Mouse (Mus musculus): ENCODE measurements around the gene Eme2. TPM values are rescaled to one million over a fixed set of nuclear protein-coding genes. Genes with fewer than 3 reads are reported as not detected.

Gene Eme2
- polyA plus RNA-seq, 1 experiment from 2014 or later, result 19.9 TPM

- no peak for DNase-seq (ENCODE audit: low spot score)
These were observed 2.0 kb upstream of the Eme2 start for GRCm38 (mm10) chr17:24896993-24897269.

DNA sequence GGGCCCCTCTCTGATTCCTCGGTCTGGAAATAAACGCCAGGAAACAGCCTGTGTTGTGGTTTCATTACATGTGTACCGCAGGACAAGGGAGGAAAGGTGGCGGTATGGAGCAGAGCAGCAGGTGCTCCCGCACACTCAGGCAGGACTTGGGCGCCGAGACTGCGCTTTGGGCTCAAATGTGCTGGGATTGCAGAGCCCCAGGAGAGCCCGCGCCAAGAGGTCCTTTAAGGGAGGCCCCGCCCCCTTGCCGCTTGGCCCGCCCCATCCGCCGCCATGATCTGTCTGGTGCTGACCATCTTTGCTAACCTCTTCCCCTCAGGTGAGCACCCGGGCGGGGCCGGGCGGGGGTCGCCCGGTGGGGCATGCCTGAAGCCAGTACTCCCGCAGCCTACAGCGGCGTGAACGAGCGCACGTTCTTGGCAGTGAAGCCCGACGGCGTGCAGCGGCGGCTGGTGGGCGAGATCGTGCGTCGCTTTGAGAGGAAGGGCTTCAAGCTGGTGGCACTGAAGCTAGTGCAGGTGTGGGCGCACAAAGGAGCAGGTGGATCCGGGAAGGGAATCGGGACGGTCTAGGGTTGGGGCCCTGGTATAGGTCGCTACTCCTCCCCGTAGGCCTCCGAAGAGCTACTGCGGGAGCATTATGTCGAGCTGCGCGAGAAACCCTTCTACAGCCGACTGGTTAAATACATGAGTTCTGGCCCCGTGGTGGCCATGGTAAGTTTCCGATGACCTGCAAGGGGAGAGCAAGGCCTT is 1.5 kb upstream of the Eme2 start, which contains the start of gene Nme3:
Nme3 (plus strand) TSS at position 260 of the 752 bp plus-strand sequence.
- peak; percentile 70 for DNase-seq (ENCODE audit: low spot score)

DNA sequence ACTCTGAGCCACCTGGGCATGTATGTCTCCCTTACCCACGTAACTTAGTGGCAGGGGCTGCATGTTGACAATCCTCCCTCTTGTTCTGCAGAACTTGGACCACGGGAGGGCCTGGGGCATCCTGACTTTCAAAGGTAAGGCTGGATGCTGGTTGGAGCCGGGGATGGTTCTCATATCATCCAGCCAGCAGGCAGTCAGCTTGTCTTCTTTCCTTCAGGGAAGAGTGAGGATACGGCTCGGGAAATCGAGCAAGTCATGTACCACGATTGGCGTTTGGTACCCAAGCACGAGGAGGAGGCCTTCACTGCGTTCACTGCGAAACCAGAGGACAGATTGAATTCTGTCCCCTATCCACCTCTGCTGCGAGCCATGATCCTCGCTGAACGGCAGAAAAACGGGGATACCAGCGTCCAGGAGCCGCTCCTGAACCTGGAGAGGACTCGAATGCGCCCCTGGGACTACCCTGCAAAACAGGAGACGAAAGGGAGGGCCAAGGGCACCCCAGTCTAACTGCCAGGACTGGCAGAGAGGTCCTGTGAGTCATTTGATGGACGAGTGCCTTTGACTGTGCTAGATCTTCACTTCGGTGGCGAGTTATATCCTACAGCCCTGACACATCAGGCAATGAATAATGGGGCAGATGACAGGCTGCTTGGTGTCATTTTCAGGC is 819 bp upstream of the Eme2 start:
- DNase-seq (ENCODE audit: low spot score), result no peak

- no peak for DNase-seq (ENCODE audit: low spot score)
These were observed 559 bp downstream of the Eme2 start for GRCm38 (mm10) chr17:24894061-24894994.

GRCm38 (mm10) chr17:24893276-24893675 is 1.6 kb downstream of the Eme2 start:
- no peak for DNase-seq (ENCODE audit: low spot score)

DNA sequence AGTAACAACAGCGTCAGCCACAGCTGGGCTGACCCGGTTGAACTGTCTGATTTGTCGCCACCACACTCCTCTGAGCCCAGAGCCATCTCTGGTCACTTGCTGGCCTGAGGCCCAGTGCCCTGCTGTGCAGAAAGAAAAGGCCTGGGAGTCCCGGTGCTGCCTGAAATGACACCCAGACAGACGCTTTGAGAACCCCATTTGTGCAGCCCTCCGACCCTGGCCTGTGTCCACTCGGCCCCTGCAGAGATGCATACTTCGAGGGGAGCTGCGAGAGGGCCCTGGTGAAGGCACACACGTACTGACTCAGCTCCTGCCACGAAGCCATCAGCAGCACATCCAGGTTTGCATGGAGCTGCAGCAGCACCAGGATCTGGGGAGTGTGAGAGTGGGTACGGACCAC is 2.1 kb downstream of the Eme2 start:
- no peak for DNase-seq (ENCODE audit: low spot score)

- no peak for DNase-seq (ENCODE audit: low spot score)
These were observed 3.6 kb downstream of the Eme2 start for GRCm38 (mm10) chr17:24891321-24891720.

GRCm38 (mm10) chr17:24890151-24891092 is 4.5 kb downstream of the Eme2 start:
- no peak for DNase-seq (ENCODE audit: low spot score)

GRCm38 (mm10) chr17:24888862-24889261 is 6.0 kb downstream of the Eme2 start:
- DNase-seq (ENCODE audit: low spot score), result no peak

DNA sequence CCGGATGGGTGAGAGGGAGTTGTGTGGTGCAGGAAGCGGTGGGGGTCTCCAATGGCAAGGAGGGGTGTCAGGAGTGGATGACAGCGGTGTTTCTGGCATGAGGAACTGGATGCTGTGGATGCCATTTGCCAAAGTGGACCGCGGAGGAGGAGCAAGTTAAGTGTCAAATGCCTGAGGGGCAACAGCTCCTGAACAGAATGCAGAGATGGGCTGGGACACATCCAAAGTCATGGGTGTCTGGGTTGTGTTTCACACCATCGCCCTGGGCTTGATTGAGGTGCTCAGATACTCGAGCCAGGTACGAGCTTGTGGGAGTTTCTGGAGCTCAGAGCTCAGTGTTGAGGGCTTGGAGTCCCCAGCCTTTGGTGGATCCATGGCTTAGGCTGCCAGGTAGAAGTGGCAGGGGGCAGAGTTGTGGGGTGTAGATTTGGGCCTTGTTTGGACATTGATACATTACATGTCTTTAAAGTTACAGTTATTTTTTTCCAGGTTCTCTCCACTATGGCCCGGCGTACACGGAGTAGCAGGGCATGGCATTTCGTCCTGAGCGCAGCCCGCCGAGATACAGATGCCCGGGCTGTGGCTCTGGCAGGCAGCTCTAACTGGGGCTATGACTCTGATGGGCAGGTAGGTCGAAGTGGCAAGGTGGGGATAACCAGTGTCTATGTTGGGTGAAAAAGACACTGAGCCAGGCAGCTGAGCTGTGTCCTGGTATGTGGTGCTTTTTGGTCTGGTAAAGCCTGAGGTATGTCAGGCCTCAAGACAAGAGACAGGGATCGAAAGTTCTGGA is 7.4 kb downstream of the Eme2 start:
- DNase-seq (ENCODE audit: low spot score), result peak; percentile 45

DNA sequence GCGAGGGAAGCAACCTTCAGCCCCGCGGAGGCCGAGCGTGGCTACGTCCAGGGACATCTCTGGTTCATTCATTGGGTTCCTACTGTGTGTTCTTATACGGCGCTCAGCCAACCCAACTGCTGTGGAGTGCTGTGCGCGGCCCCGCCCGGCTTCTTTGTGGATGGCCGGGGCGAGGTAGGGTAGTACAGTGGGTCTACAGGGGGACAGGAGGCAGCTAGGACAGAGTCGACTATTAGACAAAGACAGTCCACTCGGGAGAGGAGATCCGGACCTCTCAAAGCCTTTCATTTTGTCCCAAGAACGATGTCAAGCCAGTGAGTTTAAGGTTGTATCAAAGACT is 8.0 kb downstream of the Eme2 start:
- no peak for DNase-seq (ENCODE audit: low spot score)

- DNase-seq (ENCODE audit: low spot score), result peak; percentile 99
These were observed 8.6 kb downstream of the Eme2 start, which contains the start of the genes Nubp2 and Spsb3 for GRCm38 (mm10) chr17:24886134-24886931. Nubp2 (minus strand) TSS chr17:24886349. Spsb3 (plus strand) TSS chr17:24886643.

DNA sequence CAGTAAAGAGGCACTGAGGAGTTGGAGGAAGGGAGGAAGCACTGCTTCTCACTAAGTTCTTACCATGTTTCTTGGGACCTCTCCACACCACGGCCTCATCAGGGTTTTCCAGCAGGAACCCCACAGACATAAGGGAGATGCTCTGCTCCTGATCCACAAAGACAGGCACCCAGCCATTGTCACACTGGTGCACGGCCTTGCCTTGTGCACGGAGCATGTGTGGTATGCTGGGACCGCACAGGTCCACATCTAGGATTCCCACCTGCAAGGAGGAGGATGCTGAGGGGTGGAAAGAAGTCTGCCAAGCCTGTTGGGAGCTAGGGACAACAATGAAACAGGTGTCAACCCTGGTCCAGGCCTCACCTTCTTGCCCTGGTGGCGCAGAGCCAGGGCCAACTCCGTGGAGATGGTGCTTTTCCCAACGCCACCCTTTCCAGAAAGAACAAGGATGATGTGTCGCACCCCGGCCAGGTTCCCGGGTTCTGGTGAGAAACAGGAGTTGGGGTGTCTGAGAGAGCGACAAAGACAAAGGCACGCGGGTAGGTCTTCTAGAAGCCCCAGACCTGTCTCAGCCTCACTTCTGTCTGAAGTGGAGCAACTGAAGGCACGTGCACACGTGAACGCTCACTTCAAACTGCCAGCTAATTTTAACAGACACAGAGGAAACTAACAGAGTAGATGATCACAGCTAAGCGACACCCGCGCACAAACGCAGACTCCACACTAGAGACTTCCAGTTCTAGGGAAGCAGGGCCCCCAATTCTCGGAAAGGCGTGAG is 9.3 kb downstream of the Eme2 start:
- no peak for DNase-seq (ENCODE audit: low spot score)

GRCm38 (mm10) chr17:24884391-24884790 is 10.5 kb downstream of the Eme2 start:
- no peak for DNase-seq (ENCODE audit: low spot score)

DNA sequence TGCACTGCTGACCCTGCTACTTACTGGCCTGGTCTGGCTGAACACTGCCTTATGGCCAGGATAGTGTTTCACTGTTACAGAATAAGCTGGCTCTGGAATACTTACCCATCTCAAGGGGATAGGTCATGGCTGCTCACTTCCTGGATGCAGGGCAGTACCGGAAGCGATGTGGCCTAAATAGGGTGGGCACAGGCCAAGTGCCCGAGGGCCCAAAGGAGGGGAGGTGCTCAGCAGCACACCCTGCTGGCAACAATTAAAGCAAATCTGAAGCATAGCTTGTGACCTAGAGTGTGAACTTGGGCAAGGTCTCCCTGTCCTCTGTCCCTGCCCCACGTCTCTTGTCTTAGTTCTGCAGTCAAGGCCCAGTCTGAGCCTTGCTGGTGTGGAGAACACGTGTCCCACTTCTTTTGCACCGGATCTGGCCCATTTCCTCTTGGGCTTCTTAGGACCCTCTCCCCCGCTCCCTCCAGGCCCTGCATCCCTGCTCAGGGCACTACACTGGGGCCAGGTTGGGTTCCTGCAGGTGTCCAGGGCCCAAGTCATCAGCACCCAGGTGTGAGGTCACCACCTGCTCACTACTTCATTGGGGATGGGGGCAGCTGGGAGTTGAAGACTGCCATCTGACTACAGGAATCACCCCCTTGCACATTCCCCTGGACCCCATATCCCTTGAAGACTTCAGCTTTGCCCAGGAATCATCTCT is 13.0 kb downstream of the Eme2 start:
- DNase-seq (ENCODE audit: low spot score), result no peak

DNA sequence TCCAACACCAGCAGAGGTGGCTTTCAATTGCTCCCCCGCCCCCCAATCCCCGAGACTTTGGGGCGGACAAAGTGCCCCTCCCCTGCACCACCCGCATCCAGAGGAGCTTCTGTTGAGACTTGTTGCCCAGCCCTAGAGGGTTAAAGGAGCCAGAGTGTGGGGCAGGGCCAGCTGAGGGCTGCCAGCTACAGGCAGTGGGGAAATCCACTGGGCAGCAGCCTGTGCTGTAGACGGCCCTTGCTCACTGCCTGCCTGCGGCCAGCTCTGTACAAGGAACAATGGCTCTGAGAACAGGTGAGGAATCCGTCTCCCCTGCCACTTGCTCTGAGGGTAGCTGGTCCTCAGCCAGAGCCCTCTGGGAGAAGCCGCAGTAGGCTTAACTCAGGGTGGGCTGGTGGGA is 16.4 kb downstream of the Eme2 start:
- DNase-seq (ENCODE audit: low spot score), result no peak

GRCm38 (mm10) chr17:24878117-24878397 is 16.8 kb downstream of the Eme2 start:
- DNase-seq (ENCODE audit: low spot score), result no peak
